Comparison of ENCODE assay signal across 9 mouse cellular contexts in the genomic region with DNA sequence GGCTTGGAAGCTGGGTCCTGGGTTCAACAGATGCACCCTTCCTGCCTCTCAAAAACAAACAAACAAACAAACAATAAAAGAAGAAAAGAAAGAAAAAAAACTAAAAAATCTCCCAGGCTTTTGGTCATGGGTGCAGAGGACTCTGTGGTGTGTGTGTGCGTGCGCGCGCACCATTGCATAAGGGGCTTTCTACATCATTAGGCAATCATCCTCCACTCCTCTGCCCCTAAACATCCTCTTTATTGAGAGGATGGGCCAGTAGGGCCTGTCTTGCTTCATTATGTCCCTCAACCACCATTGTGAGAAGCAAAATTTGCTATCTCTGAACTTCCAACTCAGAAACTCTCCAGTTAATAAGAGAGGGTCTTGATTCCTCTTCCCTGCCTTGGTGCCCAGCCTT. TPM values are rescaled to one million over a fixed set of nuclear protein-coding genes. Genes with fewer than 3 reads are reported as not detected.
DNase-seq lines count a peak whose midpoint lies in the region; ATAC-seq and TF ChIP-seq lines count a peak whose summit lies in the region.
"Had no signal": no experiment of that assay in that cellular context is flagged by ENCODE, and none has a peak within 500 bp of the region (broad histone marks: within the 10 kb centered on the region; RNA-seq: fewer than 3 reads in every experiment).

No protein-coding gene starts in this region.

- peak overlapping the region; percentile 90 for H3K4me2 ChIP-seq in forebrain, embryonic 12.5 days
- H3K4me2 ChIP-seq in neural tube, embryonic 14.5 days (ENCODE audit: low read depth, low read length): peak overlapping the region; percentile 93; the same call in 1 of the 2 replicates

- WGBS in kidney, adult 2 months: 95% methylated on average over 4 of the region's 4 CpGs
- 70% methylated on average over 4 of the region's 4 CpGs for WGBS in forebrain, embryonic 12.5 days
- WGBS in liver, adult 2 months: 88% methylated on average over 4 of the region's 4 CpGs
- WGBS in neural tube, embryonic 14.5 days: 56% methylated on average over 4 of the region's 4 CpGs

- H3K4me3 ChIP-seq in kidney, adult 2 months (ENCODE audit: insufficient read depth, low read depth, low read length): no peak overlapping the region
- H3K4me3 ChIP-seq in forebrain, embryonic 12.5 days (replicated peaks): peak overlapping the region; percentile 68; the same call in 1 of the 2 replicates
- H3K4me3 ChIP-seq in liver, adult 2 months (ENCODE audit: insufficient read depth, low read depth, low read length): no peak overlapping the region
- H3K4me3 ChIP-seq in neural tube, embryonic 14.5 days (ENCODE audit: low read depth, low read length): no peak overlapping the region

- H3K4me1 ChIP-seq in kidney, adult 2 months (ENCODE audit: control insufficient read depth, insufficient read depth, low read length): peaks cover 14% of the 10 kb centered on the region
- peaks cover 39% of the 10 kb centered on the region for H3K4me1 ChIP-seq in forebrain, embryonic 12.5 days
- H3K4me1 ChIP-seq in liver, adult 2 months (ENCODE audit: control insufficient read depth, insufficient read depth, low read length): no peaks in the 10 kb centered on the region; the same call in 1 of the 2 replicates
- peaks cover 17% of the 10 kb centered on the region for H3K4me1 ChIP-seq in neural tube, embryonic 14.5 days (ENCODE audit: control insufficient read depth, insufficient read depth, low read length)

- peak overlapping the region; percentile 87 for H3K27ac ChIP-seq in kidney, adult 2 months (ENCODE audit: insufficient read depth, low read depth, low read length)
- peak overlapping the region; percentile 91; the same call in 1 of the 2 replicates for H3K27ac ChIP-seq in forebrain, embryonic 12.5 days
- H3K27ac ChIP-seq in liver, adult 2 months (replicated peaks; ENCODE audit: insufficient read depth, low read depth, low read length): peak overlapping the region; percentile 61
- H3K27ac ChIP-seq in neural tube, embryonic 14.5 days (ENCODE audit: low read depth, low read length): no peak overlapping the region

- no peak for TF ChIP-seq CTCF in kidney, adult 2 months (conservative IDR thresholded peaks at IDR 0.05; ENCODE audit: insufficient read depth, insufficient read length, low read depth, low read length)
- TF ChIP-seq CTCF in liver, adult 2 months (IDR thresholded peaks at IDR 0.05; ENCODE audit: low read depth, low read length): no peak

- no peak for ATAC-seq in forebrain, embryonic 12.5 days (ENCODE audit: low FRiP score)
- ATAC-seq in neural tube, embryonic 14.5 days (ENCODE audit: low read depth): no peak

- TF ChIP-seq POLR2A in kidney, adult 2 months (IDR thresholded peaks at IDR 0.05; ENCODE audit: low read depth, low read length): no peak
- no peak for TF ChIP-seq POLR2A in liver, adult 2 months (IDR thresholded peaks at IDR 0.05; ENCODE audit: extremely low read depth, insufficient read depth, low read length)

- H3K27me3 ChIP-seq in kidney, adult 2 months (replicated peaks; ENCODE audit: control insufficient read depth, insufficient read depth, low read length): no peaks in the 10 kb centered on the region
- H3K27me3 ChIP-seq in forebrain, embryonic 12.5 days: peaks cover 5% of the 10 kb centered on the region; the same call in 1 of the 2 replicates
- H3K27me3 ChIP-seq in liver, adult 2 months (ENCODE audit: control insufficient read depth, insufficient read depth, low read length): 0 out of 2 replicates have a peak, but pooled peaks cover 2% of the 10 kb centered on the region
- H3K27me3 ChIP-seq in neural tube, embryonic 14.5 days (ENCODE audit: control insufficient read depth, insufficient read depth, low read length): 0 out of 2 replicates have a peak, but pooled peaks cover 2% of the 10 kb centered on the region

- H3K9ac ChIP-seq in forebrain, embryonic 12.5 days: no peak overlapping the region
- peak overlapping the region; percentile 93; the same call in 1 of the 2 replicates for H3K9ac ChIP-seq in liver, adult 2 months (ENCODE audit: low read depth, low read length)
- H3K9ac ChIP-seq in neural tube, embryonic 14.5 days (replicated peaks; ENCODE audit: low read depth, low read length): no peak overlapping the region

- no peak for DNase-seq in kidney, adult 2 months
- DNase-seq in kidney, postnatal 10 days: no peak
- no peak for DNase-seq in liver, adult 2 months (ENCODE audit: extremely low read depth, low read depth, low spot score)
- DNase-seq in cerebellum, adult 11-12 months: no peak
- DNase-seq in thymus, postnatal 36 days: no peak
- no peak for DNase-seq in left cerebral cortex, adult 8-10 months (ENCODE audit: low spot score in 2 of 2)

- H3K9me3 ChIP-seq in forebrain, embryonic 12.5 days: no peaks in the 10 kb centered on the region
- no peaks in the 10 kb centered on the region for H3K9me3 ChIP-seq in neural tube, embryonic 14.5 days (ENCODE audit: control insufficient read depth, low read length)

- no peaks in the 10 kb centered on the region for H3K36me3 ChIP-seq in kidney, adult 2 months (ENCODE audit: control insufficient read depth, insufficient read depth, low read length)
- H3K36me3 ChIP-seq in forebrain, embryonic 12.5 days (replicated peaks): no peaks in the 10 kb centered on the region
- H3K36me3 ChIP-seq in liver, adult 2 months (ENCODE audit: control insufficient read depth, insufficient read depth, low read length): no peaks in the 10 kb centered on the region
- H3K36me3 ChIP-seq in neural tube, embryonic 14.5 days (ENCODE audit: control insufficient read depth, insufficient read depth, low read length): no peaks in the 10 kb centered on the region

- no peaks in the 10 kb centered on the region; the same call in 1 of the 2 replicates for H3K79me2 ChIP-seq in liver, adult 2 months (ENCODE audit: control insufficient read depth, insufficient read depth, low read length)

RNA-seq across cellular contexts. Expression of a gene that starts 0.7 kb away (rescaled TPM):
- polyA plus RNA-seq in kidney, adult 2 months (2012; rRNA removed): 106 and 110 TPM in 2 replicates
- polyA plus RNA-seq in forebrain, embryonic 12.5 days (2016; fragmentation: Nextera tagmentation; extraction: Ambion mirVana): 18.2 and 20.0 TPM in 2 replicates
- total RNA-seq in liver, adult 2 months (2014; rRNA removed): 12.4 and 22.9 TPM in 2 replicates
- 5.2 and 13.1 TPM in 2 replicates for polyA plus RNA-seq in liver, adult 2 months (2012; rRNA removed)
- polyA plus RNA-seq in neural tube, embryonic 14.5 days (2014; fragmentation: Nextera tagmentation; extraction: Ambion mirVana): 36.4 and 39.8 TPM in 2 replicates
- 100 to 1,000 TPM; 366 to 392 (median 382) TPM for total RNA-seq in left cerebral cortex, adult 8-10 months (2022)
- total RNA-seq: MEL had no signal

RNA-seq across cellular contexts. Expression of a gene that starts 55.5 kb away (rescaled TPM):
- polyA plus RNA-seq in kidney, adult 2 months (2012; rRNA removed): not detected in 2 replicates
- polyA plus RNA-seq in forebrain, embryonic 12.5 days (2016; fragmentation: Nextera tagmentation; extraction: Ambion mirVana): not detected in 2 replicates
- total RNA-seq in liver, adult 2 months (2014; rRNA removed): not detected in 2 replicates
- not detected in 2 replicates for polyA plus RNA-seq in liver, adult 2 months (2012; rRNA removed)
- polyA plus RNA-seq in neural tube, embryonic 14.5 days (2014; fragmentation: Nextera tagmentation; extraction: Ambion mirVana): not detected in 2 replicates
- total RNA-seq in left cerebral cortex, adult 8-10 months (2022): 1 to 10 TPM in 2 of 4 experiments, under 1 TPM in 2; 0.73 to 1.4 (median 1.1) TPM
- total RNA-seq: MEL had no signal
